Mouse (Mus musculus) A20 (cell line): ENCODE results near the gene Plpp7.

Experiments
- DNase-seq: peaks from one replicate; pipeline ENCODE4 v3.0.0-alpha.2; 2011; ENCODE audit warnings: low read depth, low spot score

Plpp7 gene

GRCm38 (mm10) chr2:32095351-32096121 is at the start of gene Plpp7:
TSS of gene Plpp7 (plus strand) at chr2:32095528.
- no peak for DNase-seq

GRCm38 (mm10) chr2:32046009-32046408 is 49.3 kb upstream of the Plpp7 start:
- no peak for DNase-seq

GRCm38 (mm10) chr2:32047323-32047722 is 48.0 kb upstream of the Plpp7 start:
- DNase-seq, result no peak

GRCm38 (mm10) chr2:32051791-32052190 is 43.5 kb upstream of the Plpp7 start:
- DNase-seq, result no peak

GRCm38 (mm10) chr2:32052418-32052817 is 42.9 kb upstream of the Plpp7 start:
- no peak for DNase-seq

- no peak for DNase-seq
These were observed 39.9 kb upstream of the Plpp7 start for GRCm38 (mm10) chr2:32055357-32055965.

- DNase-seq, result no peak
These were observed 38.8 kb upstream of the Plpp7 start for GRCm38 (mm10) chr2:32056524-32056923.

GRCm38 (mm10) chr2:32057360-32057759 is 38.0 kb upstream of the Plpp7 start:
- DNase-seq, result no peak

GRCm38 (mm10) chr2:32057794-32058193 is 37.5 kb upstream of the Plpp7 start:
- DNase-seq, result no peak

GRCm38 (mm10) chr2:32058241-32058640 is 37.1 kb upstream of the Plpp7 start:
- DNase-seq, result no peak

- no peak for DNase-seq
These were observed 36.6 kb upstream of the Plpp7 start for GRCm38 (mm10) chr2:32058716-32059115.

- DNase-seq, result no peak
These were observed 35.7 kb upstream of the Plpp7 start for GRCm38 (mm10) chr2:32059613-32060012.

GRCm38 (mm10) chr2:32060228-32060805 is 35.0 kb upstream of the Plpp7 start:
- no peak for DNase-seq

- DNase-seq, result no peak
These were observed 34.1 kb upstream of the Plpp7 start for GRCm38 (mm10) chr2:32061189-32061588.

- no peak for DNase-seq
These were observed 33.4 kb upstream of the Plpp7 start for GRCm38 (mm10) chr2:32061722-32062505.

- no peak for DNase-seq
These were observed 32.5 kb upstream of the Plpp7 start for GRCm38 (mm10) chr2:32062626-32063410.

GRCm38 (mm10) chr2:32063451-32064151 is 31.7 kb upstream of the Plpp7 start:
- no peak for DNase-seq

- DNase-seq, result no peak
These were observed 30.4 kb upstream of the Plpp7 start for GRCm38 (mm10) chr2:32064913-32065312.

GRCm38 (mm10) chr2:32065371-32065791 is 29.9 kb upstream of the Plpp7 start:
- DNase-seq, result no peak

- no peak for DNase-seq
These were observed 29.3 kb upstream of the Plpp7 start for GRCm38 (mm10) chr2:32066005-32066404.
